Mouse (Mus musculus): ENCODE data around the gene Tmem219.

The Tmem219 gene

GRCm38 (mm10) chr7:126922624-126923060 is at the start of gene Tmem219:
Gene Tmem219, minus strand, starts transcription at chr7:126922917.
- in situ Hi-C loops (cut with MseI, MboI) = no loop called here

GRCm38 (mm10) chr7:126967361-126967760 is 44.6 kb upstream of the Tmem219 start:
- in situ Hi-C loops (cut with MseI, MboI) = loop anchor here (10.0 to 25.0 kb wide), 2 partner anchors 130 to 143 kb away; partner anchors contain the start of genes 4930451I11Rik (in 1 of the 2) and Doc2a (in 1 of the 2)

GRCm38 (mm10) chr7:126965568-126965967 is 42.9 kb upstream of the Tmem219 start:
- in situ Hi-C loops (cut with MseI, MboI) = loop anchor here (10.0 to 25.0 kb wide), 2 partner anchors 128 to 141 kb away; partner anchors contain the start of genes 4930451I11Rik (in 1 of the 2) and Doc2a (in 1 of the 2)

GRCm38 (mm10) chr7:126963548-126964286 is 41.0 kb upstream of the Tmem219 start:
- in situ Hi-C loops (cut with MseI, MboI) = loop anchor here (10.0 to 25.0 kb wide), 2 partner anchors 126 to 139 kb away; partner anchors contain the start of genes 4930451I11Rik (in 1 of the 2) and Doc2a (in 1 of the 2)

- in situ Hi-C loops (cut with MseI, MboI) = loop anchor here (10.0 to 25.0 kb wide), 2 partner anchors 125 to 137 kb away; partner anchors contain the start of genes 4930451I11Rik (in 1 of the 2) and Doc2a (in 1 of the 2)
Observed at GRCm38 (mm10) chr7:126961965-126962364, 39.2 kb upstream of the Tmem219 start.

GRCm38 (mm10) chr7:126961095-126961494 is 38.4 kb upstream of the Tmem219 start:
- in situ Hi-C loops (cut with MseI, MboI) = loop anchor here (10.0 to 25.0 kb wide), 2 partner anchors 124 to 136 kb away; partner anchors contain the start of genes 4930451I11Rik (in 1 of the 2) and Doc2a (in 1 of the 2)

GRCm38 (mm10) chr7:126959780-126960179 is 37.1 kb upstream of the Tmem219 start:
- in situ Hi-C loops (cut with MseI, MboI) = loop anchor here (10.0 to 25.0 kb wide), 2 partner anchors 122 to 135 kb away; partner anchors contain the start of genes 4930451I11Rik (in 1 of the 2) and Doc2a (in 1 of the 2)

GRCm38 (mm10) chr7:126955125-126955524 is 32.4 kb upstream of the Tmem219 start:
- in situ Hi-C loops (cut with MseI, MboI) = loop anchor here in 1 of 2 experiments (25.0 kb wide), 1 partner anchor 118 kb away; the partner anchor contains the start of genes 4930451I11Rik and Doc2a

- in situ Hi-C loops (cut with MseI, MboI) = loop anchor here in 1 of 2 experiments (25.0 kb wide), 1 partner anchor 115 kb away; the partner anchor contains the start of genes 4930451I11Rik and Doc2a
Observed at GRCm38 (mm10) chr7:126952646-126953045, 29.9 kb upstream of the Tmem219 start.

GRCm38 (mm10) chr7:126951741-126952140 is 29.0 kb upstream of the Tmem219 start:
- in situ Hi-C loops (cut with MseI, MboI) = loop anchor here in 1 of 2 experiments (25.0 kb wide), 1 partner anchor 114 kb away; the partner anchor contains the start of genes 4930451I11Rik and Doc2a

- in situ Hi-C loops (cut with MseI, MboI) = loop anchor here in 1 of 2 experiments (25.0 kb wide), 1 partner anchor 114 kb away; the partner anchor contains the start of genes 4930451I11Rik and Doc2a
Observed at GRCm38 (mm10) chr7:126950647-126951615, 28.2 kb upstream of the Tmem219 start.

GRCm38 (mm10) chr7:126949793-126950646 is 27.3 kb upstream of the Tmem219 start, which contains the start of gene Sez6l2:
Gene Sez6l2, plus strand, starts transcription at chr7:126950563.
- in situ Hi-C loops (cut with MseI, MboI) = loop anchor here in 1 of 2 experiments (25.0 kb wide), 1 partner anchor 113 kb away; the partner anchor contains the start of genes 4930451I11Rik and Doc2a

- in situ Hi-C loops (cut with MseI, MboI) = no loop called here
Observed at GRCm38 (mm10) chr7:126949403-126949792, 26.7 kb upstream of the Tmem219 start, which contains the start of gene Asphd1. Gene Asphd1, minus strand, starts transcription at chr7:126949582.

- in situ Hi-C loops (cut with MseI, MboI) = no loop called here
Observed at GRCm38 (mm10) chr7:126948626-126949025, 25.9 kb upstream of the Tmem219 start.

GRCm38 (mm10) chr7:126946530-126946929 is 23.8 kb upstream of the Tmem219 start:
- in situ Hi-C loops (cut with MseI, MboI) = no loop called here

GRCm38 (mm10) chr7:126941801-126942200 is 19.1 kb upstream of the Tmem219 start:
- in situ Hi-C loops (cut with MseI, MboI) = no loop called here

- in situ Hi-C loops (cut with MseI, MboI) = no loop called here
Observed at GRCm38 (mm10) chr7:126941171-126941570, 18.5 kb upstream of the Tmem219 start.

GRCm38 (mm10) chr7:126932652-126933051 is 9.9 kb upstream of the Tmem219 start:
- in situ Hi-C loops (cut with MseI, MboI) = loop anchor here in 1 of 2 experiments (10.0 kb wide), 1 partner anchor 108 kb away; no protein-coding TSS in a partner anchor

- in situ Hi-C loops (cut with MseI, MboI) = no loop called here
Observed at GRCm38 (mm10) chr7:126929046-126929445, 6.3 kb upstream of the Tmem219 start.
